Mouse (Mus musculus): ENCODE measurements at regions not wholly inside any gene's neighbourhood (a gene's known extent, or its start where the extent isn't known, plus 50 kb on each side); places are given as distances from the start of the nearest gene placed in this dataset.
A peak's percentile ranks its signal among the peaks of the same experiment; 100 is the strongest.

DNA sequence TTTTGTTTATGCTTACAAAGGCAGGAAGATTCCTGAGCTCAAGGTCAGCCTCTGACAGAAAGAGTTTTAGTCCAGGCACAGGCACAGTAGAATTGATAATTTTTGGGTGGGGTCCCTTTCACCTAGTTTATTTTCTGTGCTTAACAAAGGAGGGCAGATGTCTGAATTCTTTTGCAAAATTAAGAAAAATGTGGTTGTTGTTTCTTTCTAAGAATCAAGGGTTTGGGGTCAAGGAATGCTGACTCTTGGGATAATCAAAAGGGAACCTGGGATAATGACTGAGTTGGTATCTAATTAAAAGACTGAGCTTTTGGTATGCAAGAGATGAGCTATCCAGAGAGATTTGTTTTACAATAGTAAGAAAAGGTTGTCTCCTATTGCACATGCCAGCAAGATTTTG lies 143.9 kb downstream of the Tmem161b start:
- Histone ChIP-seq H3K36me3 (no peaks in the 10 kb centered on the region), H3K4me3 (no peak overlapping the region), H3K27me3 (ENCODE audit: low read depth, poor library complexity, severe bottlenecking) (no peaks in the 10 kb centered on the region), H3K27ac (replicated peaks) (no peak overlapping the region), H3K4me1 (no peaks in the 10 kb centered on the region), H3K9me3 (replicated peaks) (no peaks in the 10 kb centered on the region)
- no peak for DNase-seq (ENCODE audit: low spot score)

DNA sequence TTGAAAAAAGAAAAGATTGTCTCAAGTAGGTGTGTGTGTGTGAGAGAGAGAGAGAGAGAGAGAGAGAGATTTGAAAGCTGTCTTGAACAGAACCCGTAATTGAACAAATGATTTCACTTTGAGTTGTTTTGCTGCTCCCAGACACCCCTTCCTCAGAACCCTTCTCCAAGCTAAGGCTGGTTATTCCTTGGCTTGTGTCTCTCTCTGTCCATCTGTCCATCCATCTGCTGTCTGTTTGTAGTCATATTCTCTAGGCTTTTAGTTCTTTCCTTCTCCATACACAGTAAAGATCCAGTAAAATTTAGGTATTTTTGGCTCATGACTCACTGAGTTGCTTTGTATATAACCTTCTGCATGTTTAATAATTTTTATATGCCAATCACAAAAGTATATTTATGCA lies 144.7 kb downstream of the Tmem161b start:
- Histone ChIP-seq H3K27me3 (ENCODE audit: low read depth, poor library complexity, severe bottlenecking) (no peaks in the 10 kb centered on the region), H3K4me3 (no peak overlapping the region), H3K27ac (replicated peaks) (no peak overlapping the region), H3K9me3 (replicated peaks) (no peaks in the 10 kb centered on the region), H3K4me1 (no peaks in the 10 kb centered on the region), H3K36me3 (no peaks in the 10 kb centered on the region)
- WGBS = 79% methylated on average over 1 of the region's 1 CpGs
- no peak for DNase-seq (ENCODE audit: low spot score)

DNA sequence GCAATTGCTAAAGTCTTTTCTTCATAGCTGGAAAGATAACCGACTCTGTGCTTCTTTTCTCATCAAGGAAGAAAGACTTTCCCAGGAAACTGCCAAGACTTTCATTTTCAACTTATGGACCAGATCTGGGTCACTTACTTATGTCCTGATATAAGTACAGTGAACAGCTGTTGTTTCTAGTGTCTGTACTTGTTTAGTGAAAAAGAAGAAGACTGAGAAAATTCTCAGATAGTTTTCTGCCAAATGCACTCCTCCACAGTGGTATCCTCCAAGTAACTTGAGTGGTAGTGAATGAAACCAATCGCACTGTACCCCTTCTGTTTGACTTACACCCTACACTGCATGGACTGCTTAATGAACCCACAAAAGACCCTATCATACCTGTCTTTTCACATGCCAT lies 146.1 kb downstream of the Tmem161b start:
- Histone ChIP-seq H3K36me3 (no peaks in the 10 kb centered on the region), H3K4me1 (no peaks in the 10 kb centered on the region), H3K9me3 (replicated peaks) (no peaks in the 10 kb centered on the region), H3K27me3 (ENCODE audit: low read depth, poor library complexity, severe bottlenecking) (no peaks in the 10 kb centered on the region), H3K4me3 (no peak overlapping the region), H3K27ac (replicated peaks) (no peak overlapping the region)
- DNase-seq (ENCODE audit: low spot score) = no peak
- 90% methylated on average over 2 of the region's 2 CpGs for WGBS

DNA sequence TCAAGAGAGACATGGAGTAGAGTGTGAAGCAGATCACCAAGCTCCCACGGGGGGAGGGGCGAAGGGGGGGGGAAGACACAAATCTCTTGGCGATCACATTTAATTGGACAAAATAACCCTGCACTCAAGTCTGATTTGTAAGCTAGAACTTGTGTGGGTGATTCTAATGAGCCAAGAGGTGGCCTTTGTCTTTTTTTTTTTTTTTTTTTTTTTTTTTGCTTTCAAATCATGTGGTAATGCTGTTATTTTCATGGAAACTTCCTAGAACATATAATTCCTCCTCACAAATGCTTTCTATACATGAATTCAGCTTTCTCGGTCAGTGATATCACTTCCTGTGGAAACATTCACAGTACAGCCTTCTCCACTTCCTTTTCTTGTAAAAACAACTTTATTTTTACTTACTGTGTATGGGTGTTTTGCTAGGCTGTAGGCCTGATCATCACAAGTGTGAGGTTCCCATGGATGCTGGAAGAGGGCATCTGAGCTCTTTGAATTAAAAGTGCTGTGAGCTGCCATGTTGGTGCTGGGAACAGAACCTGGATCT lies 152.7 kb downstream of the Tmem161b start:
- Histone ChIP-seq H3K27ac (replicated peaks) (no peak overlapping the region), H3K4me1 (no peaks in the 10 kb centered on the region), H3K9me3 (replicated peaks) (no peaks in the 10 kb centered on the region), H3K36me3 (no peaks in the 10 kb centered on the region), H3K4me3 (no peak overlapping the region), H3K27me3 (ENCODE audit: low read depth, poor library complexity, severe bottlenecking) (no peaks in the 10 kb centered on the region)
- 90% methylated on average over 4 of the region's 4 CpGs for WGBS
- no peak for DNase-seq (ENCODE audit: low spot score)

DNA sequence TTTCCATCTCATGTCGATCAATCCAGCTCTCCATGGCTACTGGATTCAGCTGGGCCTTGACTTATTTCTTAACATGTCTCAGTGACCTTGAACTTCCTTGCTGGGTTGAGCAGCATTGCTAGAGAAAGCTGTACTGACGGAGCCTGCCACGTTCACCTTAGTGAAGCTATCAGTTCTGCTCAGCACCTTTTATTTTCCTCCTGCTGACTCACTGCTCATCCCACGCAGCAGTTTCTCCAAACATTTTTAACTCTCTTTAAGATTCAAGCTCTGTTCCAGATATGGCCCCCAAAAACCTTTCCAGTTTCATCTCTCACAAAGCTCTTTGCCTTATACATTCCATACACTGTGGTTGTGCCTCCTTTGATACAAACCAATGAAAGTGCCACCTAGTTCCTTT lies 153.8 kb downstream of the Tmem161b start:
- Histone ChIP-seq H3K4me1 (no peaks in the 10 kb centered on the region), H3K27ac (replicated peaks) (no peak overlapping the region), H3K9me3 (replicated peaks) (no peaks in the 10 kb centered on the region), H3K27me3 (ENCODE audit: low read depth, poor library complexity, severe bottlenecking) (no peaks in the 10 kb centered on the region), H3K4me3 (no peak overlapping the region), H3K36me3 (no peaks in the 10 kb centered on the region)
- 93% methylated on average over 4 of the region's 4 CpGs for WGBS
- DNase-seq (ENCODE audit: low spot score) = no peak

DNA sequence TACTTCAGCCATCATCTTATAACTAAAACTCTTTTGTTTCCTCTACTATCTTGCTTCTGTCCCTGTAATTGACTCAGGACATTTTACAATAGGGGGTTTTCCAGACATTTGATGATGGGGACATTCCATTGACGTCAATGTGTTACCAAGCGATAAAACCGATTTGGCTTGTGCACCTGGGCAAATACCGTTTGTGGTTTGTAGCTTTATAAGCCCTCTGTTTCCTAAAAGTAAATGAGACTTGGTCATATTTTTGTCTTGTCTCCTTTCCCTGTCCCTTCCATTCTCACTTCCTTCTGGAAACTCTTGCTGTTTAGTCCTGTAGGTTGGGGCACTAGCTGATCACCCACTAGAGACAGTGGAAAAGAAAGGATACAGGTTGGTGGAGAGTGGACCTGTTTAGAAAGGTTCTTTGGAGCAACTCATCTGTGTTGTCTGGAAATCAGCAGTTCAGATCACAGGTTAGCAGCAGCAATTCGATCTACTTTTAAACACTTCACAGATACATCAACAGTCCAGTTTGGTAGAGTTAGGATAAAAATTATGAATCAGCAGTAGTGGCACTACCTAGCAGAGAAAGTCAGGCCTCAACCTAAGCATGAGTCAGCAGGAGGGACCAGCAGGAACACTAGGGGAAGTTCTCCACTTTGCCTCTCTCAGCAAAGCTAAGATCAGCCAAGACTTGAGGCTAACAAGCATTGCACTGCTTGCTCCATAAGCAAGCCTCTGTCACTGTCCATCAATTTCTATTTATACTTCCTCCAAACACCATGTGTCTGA lies 156.6 kb downstream of the Tmem161b start:
- Histone ChIP-seq H3K4me3 (no peak overlapping the region), H3K27ac (replicated peaks) (no peak overlapping the region), H3K27me3 (ENCODE audit: low read depth, poor library complexity, severe bottlenecking) (no peaks in the 10 kb centered on the region), H3K36me3 (no peaks in the 10 kb centered on the region), H3K9me3 (replicated peaks) (peaks cover 1% of the 10 kb centered on the region), H3K4me1 (no peaks in the 10 kb centered on the region)
- no peak for DNase-seq (ENCODE audit: low spot score)
- WGBS = 91% methylated on average over 5 of the region's 5 CpGs

DNA sequence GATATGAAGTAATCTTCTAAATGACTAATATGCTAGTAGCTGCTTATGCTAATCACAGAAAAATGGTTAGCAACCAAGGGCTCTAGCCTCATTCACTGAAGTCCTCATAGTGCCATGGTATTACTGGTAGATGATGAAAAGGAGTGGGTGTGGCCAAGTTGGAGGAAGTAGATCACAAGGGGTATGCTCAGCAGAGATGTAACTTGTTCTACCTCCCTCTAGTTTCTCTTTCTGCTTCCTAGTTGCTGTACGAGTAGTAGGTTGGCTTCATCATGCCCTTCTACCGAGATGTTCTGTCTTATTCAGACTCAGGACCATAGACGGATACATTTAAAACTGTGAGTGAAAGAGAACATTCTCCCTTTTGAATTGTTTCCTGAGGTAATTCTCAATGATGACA lies 169.5 kb downstream of the Tmem161b start:
- Histone ChIP-seq H3K9me3 (replicated peaks) (no peaks in the 10 kb centered on the region), H3K27ac (replicated peaks) (no peak overlapping the region), H3K4me3 (no peak overlapping the region), H3K36me3 (no peaks in the 10 kb centered on the region), H3K27me3 (ENCODE audit: low read depth, poor library complexity, severe bottlenecking) (no peaks in the 10 kb centered on the region), H3K4me1 (no peaks in the 10 kb centered on the region)
- WGBS = 95% methylated on average over 3 of the region's 3 CpGs
- no peak for DNase-seq (ENCODE audit: low spot score)

DNA sequence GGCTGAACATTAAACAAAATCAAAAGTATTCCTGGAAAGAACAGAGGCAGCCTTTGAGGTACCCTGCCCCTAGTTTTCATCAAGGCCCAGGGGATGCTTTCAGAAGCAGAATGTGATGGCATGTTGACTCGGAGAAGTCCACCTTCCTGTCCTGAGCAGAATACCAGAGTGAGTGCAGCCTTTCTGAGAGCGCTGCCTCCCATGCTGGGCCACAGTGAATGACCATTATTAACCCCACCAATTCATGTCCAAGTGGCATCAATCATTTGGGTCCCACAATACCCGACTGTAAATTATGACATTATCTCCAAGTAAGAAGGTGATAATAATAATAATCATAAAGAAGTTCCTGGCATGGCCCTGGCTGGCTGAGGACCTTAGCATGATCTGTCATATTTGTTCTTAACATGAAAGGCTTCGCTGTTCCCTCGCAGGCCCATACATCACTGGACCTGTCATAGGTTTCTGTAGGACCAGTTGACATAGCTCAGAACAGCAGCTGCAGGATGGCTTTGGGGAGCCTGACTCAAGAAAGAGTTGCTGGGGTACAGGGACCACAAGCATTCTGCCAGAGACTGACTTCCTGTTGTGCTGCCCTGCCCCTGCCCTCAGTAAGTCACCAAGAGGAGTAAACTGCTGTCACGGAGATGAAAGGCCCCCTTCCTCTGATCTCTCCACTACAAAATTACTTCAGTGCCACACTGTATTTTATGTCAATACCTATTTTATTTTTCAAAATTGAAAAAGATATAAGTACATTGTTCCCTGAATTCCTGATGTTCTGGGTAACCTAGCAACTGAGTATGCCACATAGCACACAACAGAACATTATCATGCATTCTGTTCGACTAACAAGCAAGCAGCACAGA lies 176.6 kb downstream of the Tmem161b start:
- Histone ChIP-seq H3K27ac (replicated peaks) (peak overlapping the region; percentile 65; the same call in 1 of the 2 replicates), H3K27me3 (ENCODE audit: low read depth, poor library complexity, severe bottlenecking) (no peaks in the 10 kb centered on the region), H3K4me1 (peaks cover 26% of the 10 kb centered on the region), H3K36me3 (no peaks in the 10 kb centered on the region), H3K9me3 (replicated peaks) (no peaks in the 10 kb centered on the region), H3K4me3 (no peak overlapping the region)
- no peak for DNase-seq (ENCODE audit: low spot score)
- WGBS = 77% methylated on average over 7 of the region's 7 CpGs

DNA sequence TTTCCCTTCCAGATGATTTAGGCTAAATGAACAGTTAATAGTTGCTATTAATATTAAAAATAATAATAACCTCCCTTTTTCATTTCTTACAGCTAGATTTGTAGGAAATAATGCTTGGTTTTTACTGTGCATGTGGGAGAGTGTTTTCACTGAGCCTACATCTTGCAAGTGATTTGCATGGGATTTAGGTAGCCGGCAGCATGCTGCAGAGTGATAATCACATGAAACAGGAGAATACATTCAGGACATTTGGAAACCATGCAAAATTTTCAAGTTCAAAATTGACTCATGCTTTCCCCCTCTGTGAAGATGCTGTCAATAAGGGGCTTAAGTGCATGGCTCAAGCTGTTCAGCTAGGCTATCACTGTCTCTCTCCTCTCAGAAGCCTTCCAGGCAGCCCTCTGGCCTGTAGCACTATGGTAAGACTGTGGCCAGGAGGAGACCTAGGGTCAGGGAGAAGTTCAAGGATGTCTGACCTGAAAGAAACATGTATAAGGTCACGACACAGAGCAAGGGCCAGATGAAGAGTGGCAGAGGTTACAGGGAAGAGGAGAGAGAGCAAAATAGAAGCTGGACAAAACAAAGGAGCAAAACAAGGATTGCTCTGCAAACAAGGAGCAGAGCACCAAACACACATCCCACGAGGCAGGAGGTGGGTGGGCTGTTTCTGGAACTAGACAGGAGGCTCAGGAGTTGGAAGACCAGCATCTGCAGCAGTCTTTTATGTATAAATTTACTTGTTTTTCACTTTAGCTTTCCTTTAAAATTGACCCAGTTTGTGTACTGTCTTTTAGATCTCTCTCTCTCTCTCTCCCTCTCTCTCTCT lies 177.5 kb downstream of the Tmem161b start:
- WGBS = 43% methylated on average over 3 of the region's 3 CpGs
- peak; percentile 21 for DNase-seq (ENCODE audit: low spot score)
- Histone ChIP-seq H3K4me3 (no peak overlapping the region), H3K4me1 (peaks cover 30% of the 10 kb centered on the region), H3K9me3 (replicated peaks) (no peaks in the 10 kb centered on the region), H3K36me3 (no peaks in the 10 kb centered on the region), H3K27me3 (ENCODE audit: low read depth, poor library complexity, severe bottlenecking) (no peaks in the 10 kb centered on the region), H3K27ac (replicated peaks) (peak overlapping the region; percentile 65; the same call in 1 of the 2 replicates)

DNA sequence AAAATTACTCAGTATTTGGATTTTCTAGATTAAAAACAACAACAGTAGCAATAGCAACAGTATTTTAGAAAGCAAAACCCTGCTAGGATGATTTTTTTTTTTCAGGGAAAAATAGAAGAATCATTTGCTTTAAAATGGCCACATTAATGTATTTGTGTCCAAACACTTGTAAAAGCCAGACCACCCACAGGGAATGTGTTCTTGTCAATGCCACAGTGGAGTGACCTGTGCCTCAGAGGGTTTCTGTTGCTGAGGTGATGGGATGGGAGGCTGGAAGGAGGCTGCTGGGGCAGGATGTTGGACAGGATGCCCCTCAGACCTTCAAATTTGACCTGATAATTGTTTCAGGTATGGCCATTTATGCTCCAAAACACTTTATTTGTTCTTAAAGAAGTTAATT lies 178.9 kb downstream of the Tmem161b start:
- H3K27me3 ChIP-seq (ENCODE audit: low read depth, poor library complexity, severe bottlenecking) = no peaks in the 10 kb centered on the region
- H3K27ac ChIP-seq (replicated peaks) = no peak overlapping the region
- DNase-seq (ENCODE audit: low spot score) = no peak
- no peak overlapping the region for H3K4me3 ChIP-seq
- no peaks in the 10 kb centered on the region for H3K9me3 ChIP-seq (replicated peaks)
- no peaks in the 10 kb centered on the region for H3K36me3 ChIP-seq
- H3K4me1 ChIP-seq = peaks cover 36% of the 10 kb centered on the region

DNA sequence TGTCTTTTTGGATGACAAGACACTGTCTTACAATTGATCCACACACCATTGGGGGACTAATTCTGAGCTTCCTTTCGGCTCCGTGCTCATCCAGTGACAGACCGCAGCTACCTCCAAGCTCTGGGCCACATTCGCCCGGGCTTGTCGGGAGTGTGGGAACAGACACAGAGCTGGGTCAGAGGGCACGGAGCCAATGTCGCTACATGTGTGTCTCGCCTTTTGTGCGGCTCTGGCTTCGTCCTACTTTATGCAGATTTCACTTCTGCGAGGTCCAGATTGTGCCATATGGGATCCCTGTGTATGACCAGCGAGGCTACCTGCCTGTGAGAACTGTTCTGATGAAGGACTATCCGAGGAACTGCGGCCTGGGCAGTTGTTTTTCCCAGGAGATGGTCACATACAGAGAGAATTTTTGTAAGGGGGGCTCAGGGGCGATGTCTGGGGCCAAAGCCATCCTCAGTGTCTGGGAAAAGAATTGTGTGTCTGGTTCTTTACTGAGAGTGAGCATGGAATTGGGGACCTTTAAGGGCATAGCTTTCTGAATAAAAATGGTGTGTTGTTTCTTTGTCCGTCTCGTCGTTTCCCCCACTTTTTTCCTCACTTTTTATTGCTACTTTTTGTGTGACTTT lies 182.6 kb downstream of the Tmem161b start:
- no peak overlapping the region for H3K4me3 ChIP-seq
- H3K27me3 ChIP-seq (ENCODE audit: low read depth, poor library complexity, severe bottlenecking) = no peaks in the 10 kb centered on the region
- DNase-seq (ENCODE audit: low spot score) = peak; percentile 24
- no peaks in the 10 kb centered on the region for H3K36me3 ChIP-seq
- H3K27ac ChIP-seq (replicated peaks) = peak overlapping the region; percentile 80
- H3K4me1 ChIP-seq = peaks cover 22% of the 10 kb centered on the region
- no peaks in the 10 kb centered on the region for H3K9me3 ChIP-seq (replicated peaks)
- WGBS = 69% methylated on average over 19 of the region's 19 CpGs

DNA sequence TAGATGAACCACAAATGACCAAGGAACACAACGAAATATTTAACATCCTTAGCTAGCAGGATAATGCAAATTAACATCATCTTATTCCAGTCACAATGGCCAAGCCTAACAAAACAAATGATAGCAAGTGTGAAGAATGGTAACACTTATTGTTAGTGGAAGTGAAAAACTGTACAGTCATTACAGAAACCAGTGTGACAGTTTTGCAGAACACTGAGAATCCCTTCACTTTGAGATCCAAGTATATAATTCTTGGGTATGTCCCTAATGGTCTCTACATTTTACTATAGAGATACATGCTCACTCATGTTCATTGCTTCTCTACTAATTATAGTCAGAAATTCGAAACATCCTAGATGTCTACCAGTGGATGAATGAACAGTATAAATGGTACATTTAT lies 212.3 kb downstream of the Tmem161b start:
- Histone ChIP-seq H3K4me1 (0 out of 2 replicates have a peak, but pooled peaks cover 5% of the 10 kb centered on the region), H3K9me3 (replicated peaks) (no peaks in the 10 kb centered on the region), H3K27ac (replicated peaks) (no peak overlapping the region), H3K27me3 (ENCODE audit: low read depth, poor library complexity, severe bottlenecking) (no peaks in the 10 kb centered on the region), H3K4me3 (no peak overlapping the region), H3K36me3 (no peaks in the 10 kb centered on the region)
- DNase-seq (ENCODE audit: low spot score) = no peak
- WGBS = 74% methylated on average over 2 of the region's 2 CpGs

Measured in midbrain, embryonic 10.5 days (tissue).